Mouse (Mus musculus): Measurements from ENCODE around the gene Fcgr2b.

- TF ChIP-seq CTCF (IDR thresholded peaks at IDR 0.05; ENCODE audit: control insufficient read depth, insufficient read depth, insufficient replicate concordance, low read depth, low read length) (no peak), POLR2A (IDR thresholded peaks at IDR 0.05; ENCODE audit: control insufficient read depth, low read depth, low read length) (no peak)
Observed at GRCm38 (mm10) chr1:170967581-170967980, 8.8 kb downstream of the Fcgr2b start.

All from testis, adult 2 months (tissue).